Mouse (Mus musculus): ENCODE results near the gene Cacna2d3. TPM values are rescaled to one million over a fixed set of nuclear protein-coding genes. Genes with fewer than 3 reads are reported as not detected.

The Cacna2d3 gene
- total and polyA plus RNA-seq, 3 experiments: not detected

DNA sequence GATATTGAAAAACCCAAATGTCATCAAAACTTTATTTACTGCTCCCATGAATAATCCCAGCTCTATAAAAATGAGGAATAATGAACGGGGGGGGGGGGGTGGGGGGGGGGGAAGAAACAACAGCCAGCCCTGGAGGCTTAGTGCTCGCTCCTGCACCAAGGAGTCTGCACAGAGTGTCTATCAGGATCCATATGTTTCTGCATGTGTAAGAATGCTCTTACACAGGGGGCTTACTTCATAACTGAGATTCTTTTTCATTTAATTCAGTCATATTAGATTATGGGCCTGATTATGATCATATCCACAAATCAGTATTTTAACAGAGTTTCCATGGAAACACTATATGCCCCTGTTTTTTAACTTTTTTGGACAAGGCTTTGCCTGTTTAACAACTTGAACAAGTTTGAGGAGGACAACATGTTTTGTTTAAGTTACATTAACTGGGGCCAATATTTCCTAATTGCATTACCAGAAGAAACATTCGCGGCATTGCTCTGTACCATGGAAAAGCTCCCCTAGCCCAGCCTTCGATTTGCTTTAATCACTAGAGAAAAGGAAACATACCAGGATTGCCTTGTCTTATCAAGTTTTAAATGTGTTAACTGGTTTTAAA, 716.3 kb downstream of the Cacna2d3 start:
- Histone ChIP-seq H3K4me3 (ENCODE audit: control insufficient read depth in 1 of 2, insufficient read depth in 1 of 2, low read depth in 2 of 2, low read length in 2 of 2) (no peak overlapping the region), H3K4me1 (ENCODE audit: control insufficient read depth in 1 of 2, insufficient read depth in 2 of 2, low read length in 2 of 2) (no peaks in the 10 kb centered on the region), H3K9ac (ENCODE audit: control insufficient read depth, low read depth, low read length, poor library complexity, severe bottlenecking) (no peak overlapping the region), H3K9me3 (replicated peaks; ENCODE audit: insufficient read depth, low read length) (no peaks in the 10 kb centered on the region), H3K36me3 (ENCODE audit: control insufficient read depth in 1 of 2, insufficient read depth in 2 of 2, low read length in 2 of 2) (no peaks in the 10 kb centered on the region), H3K79me2 (ENCODE audit: control insufficient read depth, insufficient read depth, low read length, poor library complexity) (no peaks in the 10 kb centered on the region), H3K27ac (ENCODE audit: control insufficient read depth, low read depth, low read length) (no peak overlapping the region), H3K27me3 (ENCODE audit: control insufficient read depth in 1 of 2, insufficient read depth in 2 of 2, low read length in 2 of 2) (no peaks in the 10 kb centered on the region)
- TF ChIP-seq MYB (IDR thresholded peaks at IDR 0.05; ENCODE audit: low read depth, low read length): no peak
- no peak for TF ChIP-seq EP300 (IDR thresholded peaks at IDR 0.05; ENCODE audit: low read depth in 1 of 2, low read length in 2 of 2)
- TF ChIP-seq HCFC1 (IDR thresholded peaks at IDR 0.05; ENCODE audit: low read depth, low read length): no peak
- TF ChIP-seq NELFE (IDR thresholded peaks at IDR 0.05; ENCODE audit: low read depth, low read length): no peak
- TF ChIP-seq ZNF384 (IDR thresholded peaks at IDR 0.05; ENCODE audit: low read depth, low read length): no peak
- DNase-seq (ENCODE audit: low read depth, low spot score): no peak

DNA sequence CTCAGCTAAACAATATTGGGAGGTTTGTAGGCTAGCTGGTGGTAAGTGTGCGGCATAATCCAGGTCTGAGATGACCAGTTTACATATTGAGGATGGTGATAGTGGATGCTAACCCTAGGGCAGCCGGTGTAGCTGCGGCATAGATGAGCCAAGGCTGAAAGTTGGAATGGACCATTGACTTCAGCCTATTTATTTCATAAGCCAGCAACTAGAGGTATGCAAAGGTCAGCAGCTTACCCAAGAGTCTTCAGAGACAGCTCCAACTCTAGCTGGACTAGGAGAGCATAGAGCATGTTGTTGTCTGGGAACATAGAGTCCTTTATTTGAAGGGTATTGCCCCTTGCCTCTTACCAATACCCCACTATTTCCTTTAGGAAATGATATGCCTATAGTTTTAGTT, 725.1 kb downstream of the Cacna2d3 start:
- H3K9me3 ChIP-seq (replicated peaks; ENCODE audit: insufficient read depth, low read length): no peaks in the 10 kb centered on the region

DNA sequence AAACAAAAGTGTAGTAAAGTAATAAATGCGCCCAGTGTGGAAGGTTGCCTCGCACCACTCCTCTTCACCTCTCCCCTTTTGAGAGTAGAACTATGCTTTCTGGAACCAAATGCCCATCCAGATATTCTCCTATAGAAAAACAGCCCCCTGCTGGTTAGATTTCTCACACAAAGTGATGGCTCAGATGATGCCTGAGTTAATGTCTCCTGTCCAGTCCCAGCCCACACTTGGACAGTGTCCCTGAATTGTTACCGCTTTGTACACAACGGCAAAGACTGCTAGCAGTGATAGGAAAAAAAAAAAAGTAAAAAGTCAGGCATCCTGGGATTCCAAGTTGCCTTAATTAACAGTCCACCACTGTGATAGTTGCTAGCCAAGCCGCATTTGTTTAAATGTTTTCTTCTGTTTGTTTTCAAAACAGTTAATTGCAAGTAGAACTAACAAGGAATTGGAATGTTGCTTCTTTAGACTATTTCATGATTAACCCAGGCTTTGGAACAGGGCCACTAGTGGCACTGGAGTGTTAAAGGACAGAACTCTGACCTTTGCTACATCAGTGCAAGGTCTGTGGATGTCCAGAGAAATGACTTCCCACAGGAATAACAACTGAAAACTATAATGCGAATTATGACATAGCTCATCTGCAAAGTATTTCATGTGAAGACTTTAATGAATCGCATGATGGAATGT, 733.3 kb downstream of the Cacna2d3 start:
- H3K4me1 ChIP-seq (ENCODE audit: control insufficient read depth in 1 of 2, insufficient read depth in 2 of 2, low read length in 2 of 2): no peaks in the 10 kb centered on the region
- no peak overlapping the region for H3K9ac ChIP-seq (ENCODE audit: control insufficient read depth, low read depth, low read length, poor library complexity, severe bottlenecking)
- no peak for DNase-seq (ENCODE audit: low read depth, low spot score)
- no peak overlapping the region for H3K4me3 ChIP-seq (ENCODE audit: control insufficient read depth in 1 of 2, insufficient read depth in 1 of 2, low read depth in 2 of 2, low read length in 2 of 2)
- no peaks in the 10 kb centered on the region for H3K79me2 ChIP-seq (ENCODE audit: control insufficient read depth, insufficient read depth, low read length, poor library complexity)
- no peak for TF ChIP-seq JUND (IDR thresholded peaks at IDR 0.05; ENCODE audit: low read depth, low read length)
- no peak for TF ChIP-seq BHLHE40 (IDR thresholded peaks at IDR 0.05; ENCODE audit: borderline replicate concordance, low read depth, low read length)
- no peak for TF ChIP-seq ELF1 (IDR thresholded peaks at IDR 0.05; ENCODE audit: low read depth, low read length)
- no peak for TF ChIP-seq MXI1 (IDR thresholded peaks at IDR 0.05; ENCODE audit: low read depth, low read length)
- TF ChIP-seq HCFC1 (IDR thresholded peaks at IDR 0.05; ENCODE audit: low read depth, low read length): no peak
- TF ChIP-seq USF2 (IDR thresholded peaks at IDR 0.05; ENCODE audit: borderline replicate concordance in 1 of 2, insufficient read depth in 1 of 2, low read depth in 1 of 2, low read length in 2 of 2): no peak
- TF ChIP-seq SIN3A (IDR thresholded peaks at IDR 0.05; ENCODE audit: low read length): no peak
- no peak for TF ChIP-seq ZNF384 (IDR thresholded peaks at IDR 0.05; ENCODE audit: low read depth, low read length)
- TF ChIP-seq MYC (IDR thresholded peaks at IDR 0.05; ENCODE audit: low read depth, low read length): no peak
- TF ChIP-seq NELFE (IDR thresholded peaks at IDR 0.05; ENCODE audit: low read depth, low read length): no peak
- no peak for TF ChIP-seq TCF12 (IDR thresholded peaks at IDR 0.05; ENCODE audit: low read depth, low read length)
- no peak for TF ChIP-seq USF1 (IDR thresholded peaks at IDR 0.05; ENCODE audit: low read depth, low read length)
- no peak for TF ChIP-seq MEF2A (IDR thresholded peaks at IDR 0.05; ENCODE audit: extremely low read depth, insufficient replicate concordance, low read depth, low read length, poor library complexity, severe bottlenecking)
- no peak for TF ChIP-seq NRF1 (IDR thresholded peaks at IDR 0.05; ENCODE audit: insufficient read depth, low read depth, low read length, poor library complexity, severe bottlenecking)
- TF ChIP-seq SMC3 (IDR thresholded peaks at IDR 0.05; ENCODE audit: low read depth, low read length): no peak
- TF ChIP-seq ETS1 (IDR thresholded peaks at IDR 0.05; ENCODE audit: low read depth, low read length): no peak
- no peaks in the 10 kb centered on the region for H3K9me3 ChIP-seq (replicated peaks; ENCODE audit: insufficient read depth, low read length)
- H3K36me3 ChIP-seq (ENCODE audit: control insufficient read depth in 1 of 2, insufficient read depth in 2 of 2, low read length in 2 of 2): no peaks in the 10 kb centered on the region
- H3K27me3 ChIP-seq (ENCODE audit: control insufficient read depth in 1 of 2, insufficient read depth in 2 of 2, low read length in 2 of 2): no peaks in the 10 kb centered on the region
- H3K27ac ChIP-seq (ENCODE audit: control insufficient read depth, low read depth, low read length): no peak overlapping the region

More for the DNA sequence above, 725.1 kb downstream of the Cacna2d3 start:
- TF ChIP-seq MAFK (IDR thresholded peaks at IDR 0.05; ENCODE audit: borderline replicate concordance, low read depth, low read length): no peak
- TF ChIP-seq ETS1 (IDR thresholded peaks at IDR 0.05; ENCODE audit: low read depth, low read length): no peak
- no peak for TF ChIP-seq E2F4 (IDR thresholded peaks at IDR 0.05; ENCODE audit: borderline replicate concordance, low read depth, low read length)
- TF ChIP-seq ELF1 (IDR thresholded peaks at IDR 0.05; ENCODE audit: low read depth, low read length): no peak
- no peak for TF ChIP-seq TAL1 (IDR thresholded peaks at IDR 0.05; ENCODE audit: low read length)
- TF ChIP-seq SMC3 (IDR thresholded peaks at IDR 0.05; ENCODE audit: low read depth, low read length): no peak
- no peak for TF ChIP-seq POLR2A (IDR thresholded peaks at IDR 0.05; ENCODE audit: control insufficient read depth in 1 of 2, insufficient read depth in 1 of 2, low read depth in 1 of 2, low read length in 2 of 2, poor library complexity in 1 of 2)
- TF ChIP-seq TCF12 (IDR thresholded peaks at IDR 0.05; ENCODE audit: low read depth, low read length): no peak
- TF ChIP-seq RAD21 (IDR thresholded peaks at IDR 0.05; ENCODE audit: low read depth, low read length): no peak
- no peak overlapping the region for H3K27ac ChIP-seq (ENCODE audit: control insufficient read depth, low read depth, low read length)
- H3K4me1 ChIP-seq (ENCODE audit: control insufficient read depth in 1 of 2, insufficient read depth in 2 of 2, low read length in 2 of 2): no peaks in the 10 kb centered on the region
- no peak for DNase-seq (ENCODE audit: low read depth, low spot score)
- no peaks in the 10 kb centered on the region for H3K36me3 ChIP-seq (ENCODE audit: control insufficient read depth in 1 of 2, insufficient read depth in 2 of 2, low read length in 2 of 2)
- no peak overlapping the region for H3K9ac ChIP-seq (ENCODE audit: control insufficient read depth, low read depth, low read length, poor library complexity, severe bottlenecking)
- H3K79me2 ChIP-seq (ENCODE audit: control insufficient read depth, insufficient read depth, low read length, poor library complexity): no peaks in the 10 kb centered on the region
- no peak overlapping the region for H3K4me3 ChIP-seq (ENCODE audit: control insufficient read depth in 1 of 2, insufficient read depth in 1 of 2, low read depth in 2 of 2, low read length in 2 of 2)
- no peaks in the 10 kb centered on the region for H3K27me3 ChIP-seq (ENCODE audit: control insufficient read depth in 1 of 2, insufficient read depth in 2 of 2, low read length in 2 of 2)

Data from MEL (cell line).